Mouse (Mus musculus) cerebellum, postnatal 14 days (tissue): ENCODE results near the gene Foxb2.
A peak's percentile ranks its signal among the peaks of the same experiment; 100 is the strongest.
"Not testable (repeated sequence)": the region's sequence is repeated elsewhere in the genome, so short reads cannot be mapped to it uniquely, and the experiment has no call there.

Source experiments
- DNase-seq, 2 experiments: peaks; one replicate each; pipeline ENCODE4 v3.0.0; 2021; ENCODE audit warnings: mixed read lengths in 2 of 2

Foxb2 gene

GRCm38 (mm10) chr19:16873221-16873861, at the start of gene Foxb2:
Foxb2 (minus strand) TSS chr19:16873805.
- DNase-seq: peak; percentile 31

DNA sequence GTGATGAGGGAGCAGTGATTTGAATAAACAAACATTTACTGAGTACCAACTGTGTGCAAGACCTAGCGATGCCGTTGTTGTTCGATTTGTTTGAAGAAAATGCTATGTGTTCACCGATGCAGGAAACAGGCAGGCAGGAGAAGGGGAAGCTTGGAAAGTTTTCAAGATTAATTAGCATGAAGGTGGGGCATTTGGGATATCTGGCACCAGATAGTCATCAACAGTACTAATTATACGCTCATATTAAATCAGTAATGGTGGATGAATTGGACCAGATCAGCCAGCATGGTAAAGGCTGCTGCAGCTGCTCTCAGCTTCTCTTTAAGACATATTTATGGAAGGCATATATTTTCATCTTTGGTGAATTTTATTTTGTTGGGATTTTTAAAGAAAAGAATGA, 37.9 kb upstream of the Foxb2 start:
- peak in 1 of 2 experiments; percentile 3 for DNase-seq

DNA sequence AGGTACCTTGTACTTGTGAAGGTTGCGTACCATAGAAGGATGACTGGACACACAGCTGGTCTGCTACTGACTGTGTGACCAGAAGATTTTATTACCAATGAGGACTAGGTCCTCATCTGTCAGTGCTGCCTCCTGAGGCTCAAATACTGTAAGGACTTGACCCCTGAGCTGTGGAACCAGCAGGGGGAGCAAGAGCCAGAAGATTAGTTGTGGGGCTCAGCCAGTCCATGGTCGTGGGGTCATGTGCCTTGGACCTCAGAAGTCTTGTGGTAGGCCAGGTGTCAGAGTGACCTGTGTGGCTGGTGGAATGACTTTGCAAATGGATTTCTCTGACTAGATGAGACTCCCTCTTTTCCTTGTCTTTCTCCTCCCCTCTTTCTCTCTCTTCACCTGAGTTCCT, 29.5 kb upstream of the Foxb2 start:
- DNase-seq: peak; percentile 17 to 32

DNA sequence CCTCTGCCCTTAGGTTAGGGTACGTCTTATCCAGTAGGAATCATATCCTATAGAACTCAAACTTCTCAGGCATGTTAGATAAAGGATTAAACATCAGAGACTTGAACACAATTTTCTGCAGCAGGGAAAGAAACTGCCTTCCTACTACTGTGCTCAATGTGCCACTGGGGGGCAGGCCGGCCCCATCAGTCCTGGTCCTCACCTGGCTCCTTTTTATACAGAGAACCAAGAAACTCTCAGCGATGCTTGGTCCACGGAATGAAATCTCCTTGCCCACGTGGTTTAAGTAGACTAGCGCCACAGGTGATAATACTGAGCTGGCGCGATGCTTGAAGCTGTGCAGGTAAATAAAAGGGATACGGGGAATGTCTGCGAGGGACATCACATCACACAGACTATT, 26.1 kb upstream of the Foxb2 start:
- peak; percentile 50 to 54 for DNase-seq

DNA sequence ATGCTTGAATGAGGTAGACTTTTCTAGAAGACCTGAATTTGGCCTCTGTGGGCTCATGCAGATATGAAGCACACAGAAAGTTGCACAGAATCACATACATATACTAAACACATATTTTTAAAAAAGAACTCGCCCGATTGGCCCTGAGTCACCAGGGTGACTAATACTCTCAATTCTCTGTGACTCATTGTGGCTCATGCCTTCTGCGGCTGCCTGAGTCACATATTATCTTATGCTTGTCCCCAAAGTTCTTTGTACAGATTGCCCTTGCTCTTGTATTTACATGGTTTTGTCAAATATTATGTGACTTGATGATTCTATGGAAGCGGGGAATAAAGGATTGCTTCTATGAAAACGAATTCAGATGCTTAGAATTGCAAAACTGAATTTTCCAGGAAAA, 25.0 kb upstream of the Foxb2 start:
- DNase-seq: no peak

- no peak for DNase-seq
Measured at GRCm38 (mm10) chr19:16876458-16876770, 2.8 kb upstream of the Foxb2 start.

- DNase-seq: peak in 1 of 2 experiments; percentile 13
Measured at GRCm38 (mm10) chr19:16875631-16876457, 2.2 kb upstream of the Foxb2 start.

GRCm38 (mm10) chr19:16874991-16875540, 1.5 kb upstream of the Foxb2 start:
- DNase-seq: peak in 1 of 2 experiments; percentile 10

DNA sequence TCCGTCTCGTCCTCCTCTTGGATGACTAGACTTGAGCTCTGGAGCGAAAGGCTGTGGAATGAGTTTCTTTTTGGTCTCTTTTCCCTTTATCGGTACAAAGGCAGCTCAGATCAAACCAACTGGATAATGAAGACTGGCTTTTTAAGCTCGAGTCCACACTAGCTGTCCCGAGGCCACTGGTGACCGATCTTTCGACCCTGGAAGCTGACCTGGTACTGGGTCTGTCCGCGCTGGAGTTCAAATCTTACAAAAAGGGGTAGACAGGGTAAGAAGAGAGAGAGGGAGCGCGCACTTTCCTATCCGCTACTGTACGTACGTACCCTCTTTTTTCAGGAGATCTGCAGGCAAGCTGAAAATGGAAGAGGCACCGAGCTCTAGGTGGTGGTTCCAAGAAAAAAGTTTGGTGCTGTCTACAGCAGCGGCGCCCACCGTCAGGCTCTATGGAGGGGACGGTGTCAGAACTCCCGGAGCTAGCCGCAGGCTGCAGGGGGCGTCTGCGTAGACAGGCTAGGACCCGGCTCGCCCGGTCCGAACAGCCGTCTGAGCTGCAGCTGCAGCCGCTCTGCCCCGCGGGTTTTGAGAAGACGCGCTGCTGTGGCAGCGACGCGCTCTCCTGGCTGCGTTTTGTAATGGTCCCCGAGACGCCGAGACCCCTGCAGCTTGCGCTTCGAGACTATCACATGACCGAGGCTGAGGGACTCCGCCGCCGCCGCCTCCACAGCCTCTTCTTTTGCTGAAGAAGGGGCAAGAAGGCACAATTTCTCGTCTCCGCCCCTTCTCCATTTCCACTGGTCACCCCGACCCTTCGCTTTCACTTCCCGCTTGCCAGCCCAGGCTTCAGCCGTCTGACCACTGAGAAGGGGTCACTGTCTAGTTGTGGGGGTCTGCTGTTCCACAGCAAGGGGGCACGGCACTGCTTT, 597 bp upstream of the Foxb2 start:
- peak in 1 of 2 experiments; percentile 14 for DNase-seq

- peak; percentile 29 to 34 for DNase-seq
Measured at GRCm38 (mm10) chr19:16872331-16873180, 1.0 kb downstream of the Foxb2 start.

DNA sequence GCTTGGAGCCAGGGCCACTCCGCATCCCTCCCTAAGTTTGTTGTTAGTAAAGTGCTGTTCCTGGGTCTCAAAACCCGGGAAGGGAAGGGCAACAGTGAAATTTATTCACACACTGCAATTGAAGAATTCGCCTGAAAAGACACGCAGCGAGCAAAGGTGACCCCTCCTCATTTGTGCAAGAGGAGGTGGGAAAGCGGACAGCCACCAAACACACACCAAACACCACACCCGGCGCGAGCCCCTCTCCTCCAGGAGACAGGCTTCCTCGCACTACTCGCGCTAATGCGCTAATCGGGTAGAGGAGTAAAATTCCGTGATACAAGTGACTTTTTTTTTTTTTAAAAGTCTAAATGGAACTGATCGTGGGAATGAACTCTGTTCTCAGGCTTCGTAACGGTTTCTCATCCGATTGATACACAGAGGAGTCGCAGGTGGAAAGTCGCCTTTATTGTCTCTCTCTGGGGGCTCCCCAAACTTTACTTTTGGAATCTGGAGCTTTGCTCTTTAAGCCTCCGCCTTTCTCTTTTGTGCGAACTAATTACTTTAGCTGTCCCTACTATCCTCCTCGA, 2.3 kb downstream of the Foxb2 start:
- DNase-seq: peak in 1 of 2 experiments; percentile 9

- peak in 1 of 2 experiments; percentile 12 for DNase-seq
Measured at GRCm38 (mm10) chr19:16870501-16871191, 3.0 kb downstream of the Foxb2 start.

GRCm38 (mm10) chr19:16868534-16868933, 5.1 kb downstream of the Foxb2 start:
- peak; percentile 33 to 41 for DNase-seq

- no peak for DNase-seq
Measured at GRCm38 (mm10) chr19:16858646-16859045, 15.0 kb downstream of the Foxb2 start.

GRCm38 (mm10) chr19:16856752-16857151, 16.9 kb downstream of the Foxb2 start:
- DNase-seq: no peak

DNA sequence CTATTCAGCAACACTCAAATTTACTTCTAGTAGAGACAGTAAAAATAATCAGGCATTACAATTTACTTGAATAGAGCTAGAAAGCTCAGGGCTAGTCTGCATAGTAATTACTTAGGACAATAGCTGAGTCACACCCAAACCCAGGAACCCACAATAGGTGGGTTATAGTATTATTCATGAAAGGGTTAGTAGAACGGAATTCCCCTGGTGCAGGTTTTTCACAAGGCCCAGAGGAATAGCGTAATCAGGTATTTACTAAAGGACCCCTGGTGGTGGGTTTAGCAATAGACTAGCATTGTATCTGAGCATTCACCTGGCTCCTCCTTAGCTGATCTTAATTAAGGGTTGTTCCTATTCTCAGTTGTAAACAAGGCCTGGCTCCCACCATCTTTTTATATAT, 29.5 kb downstream of the Foxb2 start:
- DNase-seq: not testable (repeated sequence)

- DNase-seq: no peak
Measured at GRCm38 (mm10) chr19:16841516-16842249, 31.9 kb downstream of the Foxb2 start.

DNA sequence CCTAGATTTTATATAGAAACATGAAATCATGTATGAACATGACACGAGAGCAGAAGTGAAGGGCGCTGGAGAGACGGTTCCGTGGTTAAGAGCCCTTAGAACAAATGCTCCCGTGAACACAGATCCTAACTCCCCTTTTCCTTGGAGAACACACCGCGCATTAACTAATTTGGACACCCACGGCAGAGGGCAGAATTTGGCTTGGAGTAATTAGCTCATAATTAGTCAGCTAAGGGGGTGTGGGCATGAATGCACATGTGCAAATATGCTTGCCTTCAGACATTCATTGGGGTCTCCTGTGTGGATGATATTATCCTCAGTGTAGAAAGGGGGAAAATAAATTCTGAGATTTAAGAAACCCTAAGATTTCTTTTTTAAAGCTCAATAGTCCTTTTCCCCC, 32.6 kb downstream of the Foxb2 start:
- no peak for DNase-seq

DNA sequence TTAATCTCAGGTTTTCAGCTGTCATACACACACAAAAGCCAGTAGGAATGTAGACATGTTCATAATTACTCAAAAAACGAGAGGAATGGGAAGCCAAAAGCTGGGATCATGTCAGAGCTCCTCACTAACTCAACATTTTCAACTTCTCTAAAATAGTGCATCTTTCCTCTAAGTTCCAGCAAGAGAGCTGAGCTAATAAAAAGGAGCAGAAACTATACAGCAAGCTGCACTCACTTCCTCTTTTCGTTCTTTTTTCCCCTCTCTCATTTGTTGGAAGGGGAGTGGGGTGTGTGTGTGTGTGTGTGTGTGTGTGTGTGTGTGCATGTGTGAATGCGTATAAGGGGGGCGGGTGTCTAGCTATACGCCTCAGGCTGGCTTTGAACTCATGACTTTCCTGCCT, 45.9 kb downstream of the Foxb2 start:
- no peak for DNase-seq

DNA sequence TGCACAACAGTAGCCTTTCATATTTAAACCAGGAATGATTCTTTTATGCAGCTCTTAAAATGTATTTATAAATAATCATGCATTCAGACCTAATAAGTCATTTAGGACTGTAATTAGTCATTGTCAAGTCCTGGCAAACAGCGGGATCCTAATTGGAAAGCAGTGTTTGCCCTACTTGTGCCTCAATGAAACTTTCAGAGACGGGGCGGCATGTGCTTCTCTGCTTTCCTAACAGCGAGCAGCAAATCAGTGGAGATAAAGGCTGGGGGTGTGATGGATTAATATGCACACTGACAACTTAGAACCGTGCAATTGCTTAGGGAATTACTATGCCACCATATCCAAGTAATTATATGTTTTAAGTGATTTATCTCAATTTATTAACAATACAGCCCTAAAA, 48.4 kb downstream of the Foxb2 start:
- DNase-seq: no peak
